Mouse (Mus musculus) embryonic fibroblast, embryonic 13.5 days (primary cell): ENCODE data around the gene Tmem234.

Experiments used
- CTCF ChIP-seq: IDR thresholded peaks from 2 replicates; pipeline ENCODE4 v1.5.1; 2011; ENCODE audit warnings: mild to moderate bottlenecking, control low read depth, low read length, moderate library complexity, borderline replicate concordance; ENCODE audit not compliant: insufficient read depth
- POLR2A ChIP-seq: IDR thresholded peaks from 2 replicates; pipeline ENCODE4 v1.6.1; 2011; ENCODE audit warnings: low read depth, mild to moderate bottlenecking, control low read depth, low read length, moderate library complexity

DNA sequence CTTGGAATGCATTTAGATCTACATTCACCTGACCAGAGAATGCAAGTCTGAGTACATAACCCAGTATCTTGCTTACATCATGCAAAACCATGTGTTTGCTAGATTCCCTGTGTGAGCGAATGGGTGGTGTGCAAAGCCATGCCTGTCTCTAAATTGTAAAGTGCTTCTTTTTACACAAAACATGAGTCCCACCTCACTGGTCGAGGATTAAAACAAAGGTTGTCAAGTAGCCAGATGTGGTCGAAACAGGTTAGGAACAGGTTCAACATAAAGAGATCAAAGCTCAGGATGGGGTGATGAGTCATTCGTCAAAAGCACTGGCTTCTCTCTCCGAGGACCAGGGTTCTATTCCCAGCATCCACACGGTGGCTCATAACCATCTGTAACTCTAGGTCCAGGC is 35.3 kb upstream of the Tmem234 start:
- no peak for TF ChIP-seq CTCF
- TF ChIP-seq POLR2A = no peak
